Mouse (Mus musculus): ENCODE data around the gene Pygo2. TPM values are rescaled to one million over a fixed set of nuclear protein-coding genes. Genes with fewer than 3 reads are reported as not detected.

Pygo2 gene
- total and polyA plus RNA-seq, 2 experiments from 2014 or later, result 31.0 to 74.7 TPM

GRCm38 (mm10) chr3:89393605-89394004 is 36.4 kb upstream of the Pygo2 start:
- peak overlapping the region; percentile 47 for H3K9ac ChIP-seq (replicated peaks; ENCODE audit: low read length)
- no peaks in the 10 kb centered on the region for H3K9me3 ChIP-seq (ENCODE audit: low read length)
- WGBS, result 0% methylated on average over 15 of the region's 15 CpGs
- no peak for TF ChIP-seq CTCF (IDR thresholded peaks at IDR 0.05; ENCODE audit: low read depth)
- ATAC-seq (peak; percentile 95), DNase-seq (ENCODE audit: low spot score) (peak; percentile 96)
- peaks cover 41% of the 10 kb centered on the region for H3K4me1 ChIP-seq (ENCODE audit: insufficient read depth, low read length)
- H3K4me3 ChIP-seq (ENCODE audit: low read length), result peak overlapping the region; percentile 48
- peak overlapping the region; percentile 77; the same call in 1 of the 2 replicates for H3K27ac ChIP-seq
- H3K36me3 ChIP-seq (ENCODE audit: insufficient read depth, low read length), result no peaks in the 10 kb centered on the region
- H3K27me3 ChIP-seq (ENCODE audit: insufficient read depth, low read length), result no peaks in the 10 kb centered on the region
- peak overlapping the region; percentile 100 for H3K4me2 ChIP-seq (ENCODE audit: low read depth, low read length)

GRCm38 (mm10) chr3:89394006-89394893 is 35.8 kb upstream of the Pygo2 start, which contains the start of gene Zbtb7b:
Zbtb7b (minus strand) TSS chr3:89394776.
- H3K27me3 ChIP-seq (ENCODE audit: insufficient read depth, low read length), result no peaks in the 10 kb centered on the region
- TF ChIP-seq CTCF (IDR thresholded peaks at IDR 0.05; ENCODE audit: low read depth), result peak; percentile 42
- H3K9me3 ChIP-seq (ENCODE audit: low read length), result no peaks in the 10 kb centered on the region
- peak within 1 kb of the TSS; percentile 47 for H3K9ac ChIP-seq (replicated peaks; ENCODE audit: low read length)
- DNase-seq (ENCODE audit: low spot score) (peak; percentile 70), ATAC-seq (peak; percentile 46)
- H3K27ac ChIP-seq, result peak within 1 kb of the TSS; percentile 77; the same call in 1 of the 2 replicates
- H3K36me3 ChIP-seq (ENCODE audit: insufficient read depth, low read length), result no peaks in the 10 kb centered on the region
- H3K4me3 ChIP-seq (ENCODE audit: low read length), result peak within 1 kb of the TSS; percentile 48
- peaks cover 41% of the 10 kb centered on the region for H3K4me1 ChIP-seq (ENCODE audit: insufficient read depth, low read length)
- H3K4me2 ChIP-seq (ENCODE audit: low read depth, low read length), result peak within 1 kb of the TSS; percentile 100
- 0% methylated on average over 40 of the region's 42 CpGs for WGBS

GRCm38 (mm10) chr3:89394894-89395256 is 35.1 kb upstream of the Pygo2 start:
- peak overlapping the region; percentile 47; the same call in 1 of the 2 replicates for H3K9ac ChIP-seq (replicated peaks; ENCODE audit: low read length)
- 0% methylated on average over 12 of the region's 12 CpGs for WGBS
- ATAC-seq (peak; percentile 35), DNase-seq (ENCODE audit: low spot score) (peak; percentile 89)
- no peak for TF ChIP-seq CTCF (IDR thresholded peaks at IDR 0.05; ENCODE audit: low read depth)
- H3K27ac ChIP-seq, result peak overlapping the region; percentile 77; the same call in 1 of the 2 replicates
- H3K36me3 ChIP-seq (ENCODE audit: insufficient read depth, low read length), result no peaks in the 10 kb centered on the region
- H3K27me3 ChIP-seq (ENCODE audit: insufficient read depth, low read length), result no peaks in the 10 kb centered on the region
- H3K4me1 ChIP-seq (ENCODE audit: insufficient read depth, low read length), result peaks cover 41% of the 10 kb centered on the region
- H3K9me3 ChIP-seq (ENCODE audit: low read length), result no peaks in the 10 kb centered on the region
- H3K4me3 ChIP-seq (ENCODE audit: low read length), result peak overlapping the region; percentile 48
- H3K4me2 ChIP-seq (ENCODE audit: low read depth, low read length), result peak overlapping the region; percentile 100

- 2% methylated on average over 10 of the region's 10 CpGs for WGBS
- no peaks in the 10 kb centered on the region for H3K27me3 ChIP-seq (ENCODE audit: insufficient read depth, low read length)
- TF ChIP-seq CTCF (IDR thresholded peaks at IDR 0.05; ENCODE audit: low read depth), result no peak
- DNase-seq (ENCODE audit: low spot score) (no peak), ATAC-seq (no peak)
- peak overlapping the region; percentile 100 for H3K4me2 ChIP-seq (ENCODE audit: low read depth, low read length)
- H3K36me3 ChIP-seq (ENCODE audit: insufficient read depth, low read length), result no peaks in the 10 kb centered on the region
- peak overlapping the region; percentile 48 for H3K4me3 ChIP-seq (ENCODE audit: low read length)
- no peaks in the 10 kb centered on the region for H3K9me3 ChIP-seq (ENCODE audit: low read length)
- H3K4me1 ChIP-seq (ENCODE audit: insufficient read depth, low read length), result peaks cover 41% of the 10 kb centered on the region
- no peak overlapping the region for H3K27ac ChIP-seq
- H3K9ac ChIP-seq (replicated peaks; ENCODE audit: low read length), result no peak overlapping the region
Observed at GRCm38 (mm10) chr3:89395419-89395805, 34.6 kb upstream of the Pygo2 start.

GRCm38 (mm10) chr3:89395806-89396653 is 34.0 kb upstream of the Pygo2 start:
- under 1% methylated on average over 41 of the region's 44 CpGs for WGBS
- peak; percentile 91 for TF ChIP-seq CTCF (IDR thresholded peaks at IDR 0.05; ENCODE audit: low read depth)

GRCm38 (mm10) chr3:89396654-89397005 is 33.4 kb upstream of the Pygo2 start:
- peaks cover 30% of the 10 kb centered on the region for H3K4me1 ChIP-seq (ENCODE audit: insufficient read depth, low read length)
- H3K4me2 ChIP-seq (ENCODE audit: low read depth, low read length), result peak overlapping the region; percentile 100
- H3K36me3 ChIP-seq (ENCODE audit: insufficient read depth, low read length), result no peaks in the 10 kb centered on the region
- under 1% methylated on average over 4 of the region's 4 CpGs for WGBS
- peak overlapping the region; percentile 37; the same call in 1 of the 2 replicates for H3K9ac ChIP-seq (replicated peaks; ENCODE audit: low read length)
- H3K9me3 ChIP-seq (ENCODE audit: low read length), result no peaks in the 10 kb centered on the region
- H3K4me3 ChIP-seq (ENCODE audit: low read length), result peak overlapping the region; percentile 48
- no peak for ATAC-seq
- no peak for TF ChIP-seq CTCF (IDR thresholded peaks at IDR 0.05; ENCODE audit: low read depth)
- H3K27me3 ChIP-seq (ENCODE audit: insufficient read depth, low read length), result no peaks in the 10 kb centered on the region
- no peak overlapping the region for H3K27ac ChIP-seq
- DNase-seq (ENCODE audit: low spot score), result no peak

More at GRCm38 (mm10) chr3:89395806-89396653, 34.0 kb upstream of the Pygo2 start:
- peaks cover 35% of the 10 kb centered on the region for H3K4me1 ChIP-seq (ENCODE audit: insufficient read depth, low read length)
- peak overlapping the region; percentile 100 for H3K4me2 ChIP-seq (ENCODE audit: low read depth, low read length)
- peak overlapping the region; percentile 48 for H3K4me3 ChIP-seq (ENCODE audit: low read length)
- H3K27ac ChIP-seq, result no peak overlapping the region
- peak overlapping the region; percentile 37; the same call in 1 of the 2 replicates for H3K9ac ChIP-seq (replicated peaks; ENCODE audit: low read length)
- H3K27me3 ChIP-seq (ENCODE audit: insufficient read depth, low read length), result no peaks in the 10 kb centered on the region
- H3K9me3 ChIP-seq (ENCODE audit: low read length), result no peaks in the 10 kb centered on the region
- ATAC-seq (no peak), DNase-seq (ENCODE audit: low spot score) (peak; percentile 82)
- H3K36me3 ChIP-seq (ENCODE audit: insufficient read depth, low read length), result no peaks in the 10 kb centered on the region
